Mouse (Mus musculus) yolk sac, embryonic 10.5 days (tissue): ENCODE data around the gene Tmeff2.
A peak's percentile ranks its signal among the peaks of the same experiment; 100 is the strongest.
"Not testable (repeated sequence)": the region's sequence is repeated elsewhere in the genome, so short reads cannot be mapped to it uniquely, and the experiment has no call there.

Source experiments
- DNase-seq: peaks from one replicate; pipeline ENCODE4 v3.0.0-alpha.2; 2017; ENCODE audit warnings: low spot score

Gene Tmeff2

GRCm38 (mm10) chr1:50900386-50900785 is at the start of gene Tmeff2:
TSS of gene Tmeff2 (plus strand) at chr1:50900647.
- DNase-seq, result not testable (repeated sequence)

- no peak for DNase-seq
Measured at GRCm38 (mm10) chr1:50861515-50861914, 38.9 kb upstream of the Tmeff2 start.

GRCm38 (mm10) chr1:50897696-50898095 is 2.8 kb upstream of the Tmeff2 start:
- no peak for DNase-seq

- no peak for DNase-seq
Measured at GRCm38 (mm10) chr1:50924838-50925355, 24.4 kb downstream of the Tmeff2 start.

- no peak for DNase-seq
Measured at GRCm38 (mm10) chr1:50925356-50925921, 25.0 kb downstream of the Tmeff2 start.

GRCm38 (mm10) chr1:50926374-50927060 is 26.1 kb downstream of the Tmeff2 start:
- peak; percentile 2 for DNase-seq

GRCm38 (mm10) chr1:50927077-50927611 is 26.7 kb downstream of the Tmeff2 start:
- peak; percentile 76 for DNase-seq

GRCm38 (mm10) chr1:50927679-50928187 is 27.3 kb downstream of the Tmeff2 start:
- peak; percentile 10 for DNase-seq

GRCm38 (mm10) chr1:50928776-50929175 is 28.3 kb downstream of the Tmeff2 start:
- DNase-seq, result no peak

GRCm38 (mm10) chr1:50935076-50935475 is 34.6 kb downstream of the Tmeff2 start:
- no peak for DNase-seq

- no peak for DNase-seq
Measured at GRCm38 (mm10) chr1:50935484-50935883, 35.0 kb downstream of the Tmeff2 start.

- no peak for DNase-seq
Measured at GRCm38 (mm10) chr1:50940131-50941039, 39.9 kb downstream of the Tmeff2 start.

GRCm38 (mm10) chr1:50948575-50948974 is 48.1 kb downstream of the Tmeff2 start:
- DNase-seq, result no peak

- DNase-seq, result no peak
Measured at GRCm38 (mm10) chr1:50958844-50959243, 58.4 kb downstream of the Tmeff2 start.

- peak; percentile 22 for DNase-seq
Measured at GRCm38 (mm10) chr1:50961954-50962648, 61.7 kb downstream of the Tmeff2 start.

- DNase-seq, result no peak
Measured at GRCm38 (mm10) chr1:50962649-50963000, 62.2 kb downstream of the Tmeff2 start.

GRCm38 (mm10) chr1:50969685-50970084 is 69.2 kb downstream of the Tmeff2 start:
- DNase-seq, result no peak

GRCm38 (mm10) chr1:50970853-50971252 is 70.4 kb downstream of the Tmeff2 start:
- no peak for DNase-seq

GRCm38 (mm10) chr1:50972509-50973436 is 72.3 kb downstream of the Tmeff2 start:
- no peak for DNase-seq

GRCm38 (mm10) chr1:50979358-50980081 is 79.1 kb downstream of the Tmeff2 start:
- no peak for DNase-seq
